In genomic region chr16:18004589-18004988, GRCm38 (mm10) we compare ENCODE assay signal across 38 mouse cellular contexts. TPM values are rescaled to one million over a fixed set of nuclear protein-coding genes. Genes with fewer than 3 reads are reported as not detected.
A peak's percentile ranks its signal among the peaks of the same experiment; 100 is the strongest.
DNase-seq lines count a peak whose midpoint lies in the region; ATAC-seq and TF ChIP-seq lines count a peak whose summit lies in the region.
"Had no signal": no experiment of that assay in that cellular context is flagged by ENCODE, and none has a peak within 500 bp of the region (broad histone marks: within the 10 kb centered on the region; RNA-seq: fewer than 3 reads in every experiment).

No protein-coding gene starts in this region.

- no peak for TF ChIP-seq EP300 in stomach, postnatal 0 days (optimal IDR thresholded peaks at IDR 0.05)

- ATAC-seq in hindbrain, embryonic 11.5 days (ENCODE audit: low FRiP score) = no peak
- no peak for ATAC-seq in stomach, postnatal 0 days (ENCODE audit: low FRiP score, low TSS enrichment)
- ATAC-seq: forebrain, postnatal 0 days; liver, embryonic 12.5 days; liver, postnatal 0 days; midbrain, embryonic 15.5 days; Patski had no signal

- H3K27ac ChIP-seq in limb, embryonic 10.5 days = no peak overlapping the region
- H3K27ac ChIP-seq in hindbrain, embryonic 11.5 days (ENCODE audit: low read depth, low read length) = no peak overlapping the region
- no peak overlapping the region for H3K27ac ChIP-seq in stomach, postnatal 0 days (replicated peaks)
- H3K27ac ChIP-seq: embryonic facial prominence, embryonic 13.5 days; forebrain, embryonic 12.5 days; hindbrain, embryonic 13.5 days; layer of hippocampus, adult 2 months; left cerebral cortex, adult 2 months; limb, embryonic 13.5 days; liver, embryonic 12.5 days; macrophage; midbrain, embryonic 10.5 days; midbrain, embryonic 15.5 days; stomach, embryonic 15.5 days had no signal

- H3K4me2 ChIP-seq in hindbrain, embryonic 11.5 days (replicated peaks; ENCODE audit: low read depth, low read length) = no peak overlapping the region
- no peak overlapping the region for H3K4me2 ChIP-seq in stomach, postnatal 0 days (replicated peaks; ENCODE audit: low read depth)
- H3K4me2 ChIP-seq: embryonic facial prominence, embryonic 13.5 days; forebrain, embryonic 12.5 days; heart, embryonic 11.5 days; hindbrain, embryonic 13.5 days; limb, embryonic 13.5 days; liver, embryonic 12.5 days; midbrain, embryonic 15.5 days; stomach, embryonic 15.5 days had no signal

- H3K36me3 ChIP-seq in limb, embryonic 10.5 days = no peaks in the 10 kb centered on the region
- H3K36me3 ChIP-seq in hindbrain, embryonic 11.5 days (ENCODE audit: control insufficient read depth, insufficient read depth, low read length) = no peaks in the 10 kb centered on the region
- H3K36me3 ChIP-seq in stomach, postnatal 0 days (ENCODE audit: control insufficient read depth, insufficient read depth, low read length) = no peaks in the 10 kb centered on the region
- H3K36me3 ChIP-seq: embryonic facial prominence, embryonic 13.5 days; forebrain, embryonic 12.5 days; hindbrain, embryonic 13.5 days; limb, embryonic 13.5 days; liver, embryonic 12.5 days; midbrain, embryonic 10.5 days; midbrain, embryonic 15.5 days; stomach, embryonic 15.5 days had no signal

- TF ChIP-seq CTCF in stomach, postnatal 0 days (IDR thresholded peaks at IDR 0.05; ENCODE audit: low read depth) = no peak

- DNase-seq in thymus, postnatal 14 days = peak; percentile 24
- no peak for DNase-seq in thymus, adult 18-20 months
- peak; percentile 36 for DNase-seq in fibroblast of lung, adult 2 months (ENCODE audit: low read depth)
- DNase-seq in thymus, postnatal 25 days = peak; percentile 10
- no peak for DNase-seq in limb, embryonic 10.5 days (ENCODE audit: low spot score)
- no peak for DNase-seq in hindbrain, embryonic 11.5 days (ENCODE audit: low spot score)
- DNase-seq in stomach, postnatal 0 days (ENCODE audit: low spot score) = no peak
- DNase-seq: adrenal gland, postnatal 10 days; B cell, adult 2 months; cerebellum, adult 8-10 months; cerebellum, postnatal 36 days; embryo, embryonic 11 days; forebrain, postnatal 0 days; gastrocnemius, postnatal 10 days; heart, adult 11 months; heart, postnatal 36 days; kidney, adult 11 months; kidney, postnatal 36 days; liver, postnatal 0 days; right cerebral cortex, postnatal 25 days had no signal

- no peaks in the 10 kb centered on the region for H3K27me3 ChIP-seq in limb, embryonic 10.5 days (ENCODE audit: low read depth, poor library complexity, severe bottlenecking)
- H3K27me3 ChIP-seq in hindbrain, embryonic 11.5 days (ENCODE audit: control insufficient read depth, insufficient read depth, low read length) = no peaks in the 10 kb centered on the region
- H3K27me3 ChIP-seq in stomach, postnatal 0 days (ENCODE audit: control insufficient read depth, insufficient read depth, low read length) = no peaks in the 10 kb centered on the region
- H3K27me3 ChIP-seq: forebrain, embryonic 12.5 days; hindbrain, embryonic 13.5 days; limb, embryonic 13.5 days; liver, embryonic 12.5 days; midbrain, embryonic 15.5 days; stomach, embryonic 15.5 days had no signal

- no peak overlapping the region for H3K4me3 ChIP-seq in limb, embryonic 10.5 days
- H3K4me3 ChIP-seq in hindbrain, embryonic 11.5 days (ENCODE audit: low read depth, low read length) = no peak overlapping the region
- H3K4me3 ChIP-seq in stomach, postnatal 0 days (ENCODE audit: low read depth, low read length) = no peak overlapping the region
- H3K4me3 ChIP-seq: embryonic facial prominence, embryonic 13.5 days; erythroblast, embryonic 14.5 days; forebrain, embryonic 12.5 days; hindbrain, embryonic 13.5 days; layer of hippocampus, adult 2 months; left cerebral cortex, adult 2 months; limb, embryonic 13.5 days; liver, embryonic 12.5 days; midbrain, embryonic 10.5 days; midbrain, embryonic 15.5 days; stomach, embryonic 15.5 days had no signal

- H3K9me3 ChIP-seq in limb, embryonic 10.5 days (replicated peaks) = no peaks in the 10 kb centered on the region
- H3K9me3 ChIP-seq in hindbrain, embryonic 11.5 days (ENCODE audit: control insufficient read depth, low read length) = no peaks in the 10 kb centered on the region
- no peaks in the 10 kb centered on the region for H3K9me3 ChIP-seq in stomach, postnatal 0 days (ENCODE audit: control insufficient read depth, low read length)
- H3K9me3 ChIP-seq: embryonic facial prominence, embryonic 13.5 days; forebrain, embryonic 12.5 days; hindbrain, embryonic 13.5 days; limb, embryonic 13.5 days; liver, embryonic 12.5 days; midbrain, embryonic 10.5 days; midbrain, embryonic 15.5 days; stomach, embryonic 15.5 days had no signal

- no peaks in the 10 kb centered on the region for H3K4me1 ChIP-seq in limb, embryonic 10.5 days
- no peaks in the 10 kb centered on the region for H3K4me1 ChIP-seq in hindbrain, embryonic 11.5 days (replicated peaks; ENCODE audit: control insufficient read depth, insufficient read depth, low read length)
- no peaks in the 10 kb centered on the region for H3K4me1 ChIP-seq in stomach, postnatal 0 days (replicated peaks; ENCODE audit: control insufficient read depth, insufficient read depth)
- H3K4me1 ChIP-seq: embryonic facial prominence, embryonic 13.5 days; forebrain, embryonic 12.5 days; hindbrain, embryonic 13.5 days; limb, embryonic 13.5 days; liver, embryonic 12.5 days; midbrain, embryonic 15.5 days; stomach, embryonic 15.5 days had no signal

- no peak overlapping the region for H3K9ac ChIP-seq in hindbrain, embryonic 11.5 days (ENCODE audit: low read depth, low read length)
- no peak overlapping the region for H3K9ac ChIP-seq in stomach, postnatal 0 days (ENCODE audit: low read length)
- H3K9ac ChIP-seq: embryonic facial prominence, embryonic 13.5 days; forebrain, embryonic 12.5 days; forebrain, postnatal 0 days; hindbrain, embryonic 13.5 days; limb, embryonic 13.5 days; liver, embryonic 12.5 days; liver, postnatal 0 days; midbrain, embryonic 15.5 days; stomach, embryonic 15.5 days had no signal

- 88% methylated on average over 5 of the region's 5 CpGs for WGBS in limb, embryonic 10.5 days
- WGBS in hindbrain, embryonic 11.5 days = 68% methylated on average over 5 of the region's 5 CpGs
- WGBS in stomach, postnatal 0 days = 59% methylated on average over 5 of the region's 5 CpGs

RNA-seq across cellular contexts. Expression of gene Vpreb2, which starts 24.4 kb away (rescaled TPM):
- not detected in 2 replicates for polyA plus RNA-seq in limb, embryonic 10.5 days (2016; fragmentation: Nextera tagmentation; extraction: Ambion mirVana)
- polyA plus RNA-seq in hindbrain, embryonic 11.5 days (2014; fragmentation: Nextera tagmentation; extraction: Ambion mirVana) = not detected in 2 replicates
- not detected in 2 replicates for polyA plus RNA-seq in stomach, postnatal 0 days (2015; fragmentation: Nextera tagmentation; extraction: Ambion mirVana)
- polyA plus RNA-seq: embryonic facial prominence, embryonic 13.5 days; erythroblast, embryonic 14.5 days; forebrain, embryonic 12.5 days; forebrain, postnatal 0 days; heart, embryonic 11.5 days; heart, embryonic 16.5 days; hindbrain, embryonic 13.5 days; kidney, embryonic 14.5 days; limb, embryonic 13.5 days; liver, embryonic 12.5 days; lung, embryonic 16.5 days; macrophage; midbrain, embryonic 10.5 days; midbrain, embryonic 15.5 days; neural tube, embryonic 11.5 days had no signal

RNA-seq across cellular contexts. Expression of gene Dgcr6, which starts 48.1 kb away (rescaled TPM):
- 160 and 168 TPM in 2 replicates for polyA plus RNA-seq in limb, embryonic 10.5 days (2016; fragmentation: Nextera tagmentation; extraction: Ambion mirVana)
- 128 and 130 TPM in 2 replicates for polyA plus RNA-seq in hindbrain, embryonic 11.5 days (2014; fragmentation: Nextera tagmentation; extraction: Ambion mirVana)
- polyA plus RNA-seq in stomach, postnatal 0 days (2015; fragmentation: Nextera tagmentation; extraction: Ambion mirVana) = 82.8 and 85.8 TPM in 2 replicates

Comparison
In these comparisons a context has a peak if more than half of its experiments do, and no peak if none do; other contexts are left out.
1. DNase-seq: peak in thymus, postnatal 14 days (single experiment), fibroblast of lung, adult 2 months (single experiment) and thymus, postnatal 25 days (single experiment); none in thymus, adult 18-20 months (0 of 2), limb, embryonic 10.5 days (single experiment), hindbrain, embryonic 11.5 days (single experiment) and stomach, postnatal 0 days (single experiment).